Mouse (Mus musculus) embryonic stem cell, embryonic (primary cell): ENCODE results near the gene Anks1.
"Not testable (repeated sequence)": the region's sequence is repeated elsewhere in the genome, so short reads cannot be mapped to it uniquely, and the experiment has no call there.

Source experiments
- CTCF ChIA-PET, 4 experiments: fragments of 300-600 bp in 2 of 4; fragments of 350-600 bp in 2 of 4; sonication (Branson Sonifier 250); formaldehyde crosslinking; loops; one replicate each; lab custom pipeline; 2022; ENCODE audit warnings: inconsistent platforms in 2 of 4; lab: Charles Lee
- POLR2A ChIA-PET, 4 experiments: fragments of 300-600 bp in 2 of 4; fragments of 350-600 bp in 2 of 4; sonication (Branson Sonifier 250); formaldehyde crosslinking; loops; one replicate each; lab custom pipeline; 2022; ENCODE audit warnings: antibody characterized with exemption in 4 of 4, inconsistent platforms in 1 of 4; lab: Charles Lee

The Anks1 gene

DNA sequence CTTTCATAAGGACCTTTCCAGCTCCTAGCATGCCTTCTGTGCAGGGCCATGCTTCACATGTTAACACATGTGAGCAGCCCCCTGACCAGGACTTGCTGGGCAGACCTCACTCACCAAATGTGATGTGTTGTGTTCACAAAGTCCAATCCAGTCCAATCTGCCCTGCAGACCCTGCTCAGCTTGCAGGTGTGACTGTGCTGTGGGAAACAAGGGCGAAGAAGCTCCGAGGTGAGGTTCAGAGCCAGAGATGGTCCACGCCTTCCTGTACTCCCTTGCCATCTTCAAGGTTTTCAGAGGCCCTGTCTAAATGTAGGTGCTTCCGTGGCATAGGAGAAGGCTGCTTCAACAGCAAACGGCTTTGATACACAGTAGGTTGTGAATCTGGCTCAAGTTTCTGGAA, 59.8 kb downstream of the Anks1 start:
- CTCF ChIA-PET = interaction anchor here (0.6 to 2.0 kb wide), 21 partner anchors 9 to 105 kb away, joined by 3 to 9 read pairs (median 4); partner anchors contain the start of genes Anks1 (in 1 of the 4) and Taf11 (in 1 of the 4)
- POLR2A ChIA-PET = interaction anchor here in 2 of 4 experiments (0.6 to 1.6 kb wide), 13 partner anchors 8 to 60 kb away, joined by 3 to 6 read pairs (median 3); partner anchors contain the start of genes Anks1 (in 1 of the 2) and Taf11 (in 1 of the 2)

DNA sequence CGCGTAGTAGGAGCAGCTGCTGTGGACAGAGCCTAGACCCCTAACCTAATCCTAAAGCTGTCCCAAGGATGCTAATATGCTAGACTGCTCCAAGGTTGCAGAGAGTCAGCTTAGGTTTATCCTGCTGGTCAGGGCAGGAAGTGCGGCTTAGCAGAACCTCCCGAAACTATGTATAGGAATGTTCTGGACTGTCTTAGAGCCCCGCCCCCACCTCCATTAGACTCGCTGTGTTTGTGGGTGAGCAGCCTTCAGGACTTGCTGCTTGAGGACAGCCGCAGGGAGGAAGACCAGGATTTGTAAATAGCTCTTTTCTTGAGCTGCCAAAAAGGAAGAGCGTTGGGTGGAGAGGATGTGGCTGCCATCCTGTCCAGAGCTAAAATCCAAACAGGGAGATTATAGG, 60.3 kb downstream of the Anks1 start:
- POLR2A ChIA-PET = interaction anchor here in 3 of 4 experiments (0.5 to 1.7 kb wide), 17 partner anchors 8 to 293 kb away, joined by 3 to 6 read pairs (median 3); partner anchors contain the start of genes Anks1 (in 1 of the 3), Taf11 (in 1 of the 3) and Uhrf1bp1 (in 1 of the 3)
- CTCF ChIA-PET = interaction anchor here (0.6 to 2.0 kb wide), 27 partner anchors 9 to 818 kb away, joined by 3 to 9 read pairs (median 4); partner anchors contain the start of genes Anks1 (in 1 of the 4) and Taf11 (in 1 of the 4)

DNA sequence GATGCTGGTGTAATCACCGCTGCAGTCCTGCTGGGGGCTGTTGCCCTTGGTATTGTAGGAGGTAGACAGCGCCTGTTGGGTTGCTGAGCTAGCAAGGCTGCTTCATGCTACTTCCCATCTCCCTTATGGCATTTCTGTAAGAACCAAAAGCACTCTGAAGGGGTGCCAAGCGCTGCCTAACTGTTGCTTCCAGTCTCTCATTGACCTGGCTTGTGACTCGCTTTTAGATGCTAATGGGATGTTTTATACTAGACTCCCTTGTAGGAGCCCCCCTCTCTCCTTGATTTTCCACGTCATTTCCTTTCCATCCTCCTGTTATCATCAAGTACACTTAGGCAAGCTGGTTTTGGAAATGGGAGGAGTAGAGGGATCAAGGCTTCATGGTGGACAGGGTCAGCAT, 60.8 kb downstream of the Anks1 start:
- POLR2A ChIA-PET = interaction anchor here in 3 of 4 experiments (0.5 to 1.7 kb wide), 14 partner anchors 9 to 294 kb away, joined by 3 to 6 read pairs (median 3); partner anchors contain the start of gene Uhrf1bp1 (in 1 of the 3)
- CTCF ChIA-PET = interaction anchor here (0.6 to 2.0 kb wide), 24 partner anchors 9 to 818 kb away, joined by 3 to 9 read pairs (median 4); partner anchors contain the start of genes Anks1 (in 1 of the 4) and Taf11 (in 1 of the 4)

DNA sequence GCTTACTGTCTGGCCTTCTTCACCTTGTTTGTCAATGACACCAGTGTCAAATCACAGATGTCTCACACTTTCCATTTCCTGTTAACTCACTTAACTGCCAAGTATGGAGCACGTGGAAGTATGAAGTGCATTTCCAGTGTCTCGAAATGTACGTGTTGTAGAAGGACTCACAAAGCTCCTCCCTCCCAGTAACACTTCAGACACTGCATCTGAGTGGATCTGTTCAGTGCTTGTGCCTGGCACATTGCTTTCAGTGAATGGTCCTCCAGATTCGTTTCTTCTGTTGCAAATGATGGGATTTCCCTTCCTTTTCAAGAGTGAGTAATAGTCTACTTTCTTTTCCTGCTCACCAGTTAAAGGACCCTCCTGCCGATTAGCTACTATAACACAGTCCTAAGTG, 61.2 kb downstream of the Anks1 start:
- ChIA-PET CTCF (interaction anchor here in 3 of 4 experiments (1.0 to 2.0 kb wide), 9 partner anchors 9 to 103 kb away, joined by 3 to 9 read pairs (median 4); no protein-coding TSS in a partner anchor), POLR2A (interaction anchor here in 3 of 4 experiments (0.8 to 1.7 kb wide), 7 partner anchors 10 to 114 kb away, joined by 3 to 6 read pairs (median 3); partner anchors contain the start of gene Uhrf1bp1 (in 1 of the 3))

DNA sequence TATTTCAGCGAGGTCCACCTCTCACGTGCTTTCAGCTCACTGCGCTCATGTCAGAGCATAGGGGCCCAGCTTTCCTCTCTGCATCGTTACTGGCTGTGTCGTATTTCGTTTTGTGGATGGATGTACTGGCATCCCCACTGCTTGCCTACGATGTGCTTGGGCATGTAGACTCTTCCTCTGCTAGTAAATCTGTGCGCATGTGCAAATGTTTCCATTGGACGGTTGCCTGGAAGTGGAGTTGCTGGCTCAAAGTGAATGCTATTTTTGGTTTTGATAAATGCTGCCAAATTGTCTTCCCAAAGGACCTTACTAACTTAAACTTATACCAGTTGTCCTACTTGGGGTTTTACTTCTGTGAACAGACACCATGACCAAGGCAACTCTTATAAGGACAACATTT, 62.4 kb downstream of the Anks1 start:
- ChIA-PET CTCF (no interaction called here), POLR2A (interaction anchor here in 2 of 4 experiments (0.6 to 1.3 kb wide), 4 partner anchors 9 to 49 kb away, joined by 3 to 4 read pairs (median 3); no protein-coding TSS in a partner anchor)

DNA sequence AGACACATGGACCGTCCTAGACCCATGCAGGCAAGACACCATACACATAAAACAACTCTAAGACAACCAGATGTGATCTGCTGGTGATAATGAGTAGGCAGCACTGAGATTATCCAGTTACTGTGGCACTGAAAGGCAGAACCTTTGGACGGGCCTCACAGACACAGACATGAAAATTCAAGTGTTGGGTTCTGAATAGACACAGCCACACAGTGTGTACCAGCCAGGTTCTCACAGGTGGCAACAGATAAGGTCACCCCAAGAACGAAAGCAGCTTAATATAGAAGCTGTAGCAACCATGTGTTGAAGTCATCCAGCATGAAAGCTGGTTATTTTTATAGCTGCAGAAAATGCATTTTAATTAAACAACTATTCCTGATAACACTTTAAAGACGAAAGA, 64.2 kb downstream of the Anks1 start:
- ChIA-PET CTCF (interaction anchor here in 2 of 4 experiments (0.6 kb wide), 2 partner anchors 75 to 144 kb away, joined by 3 to 4 read pairs; no protein-coding TSS in a partner anchor), POLR2A (no interaction called here)

DNA sequence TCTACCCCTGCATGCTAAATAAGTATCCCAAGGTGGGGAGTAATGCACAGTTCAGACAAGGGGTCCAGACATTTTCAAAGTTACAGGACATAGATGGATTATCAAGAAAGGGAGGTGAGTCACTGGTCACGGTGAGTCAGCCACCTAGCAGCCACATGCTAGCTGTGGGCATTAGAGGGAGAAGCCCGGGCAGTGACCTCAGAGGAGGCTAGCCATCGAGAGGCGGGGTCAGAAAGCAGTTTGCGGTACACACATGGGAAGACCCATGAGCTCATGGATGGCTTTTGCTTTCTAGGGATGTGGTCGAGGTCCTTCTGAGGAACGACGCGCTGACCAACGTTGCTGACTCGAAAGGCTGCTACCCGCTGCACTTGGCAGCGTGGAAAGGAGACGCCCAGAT, 67.2 kb downstream of the Anks1 start:
- ChIA-PET POLR2A (interaction anchor here in 2 of 4 experiments (0.6 to 1.5 kb wide), 4 partner anchors 9 to 92 kb away, joined by 3 to 7 read pairs (median 3); no protein-coding TSS in a partner anchor), CTCF (no interaction called here)

DNA sequence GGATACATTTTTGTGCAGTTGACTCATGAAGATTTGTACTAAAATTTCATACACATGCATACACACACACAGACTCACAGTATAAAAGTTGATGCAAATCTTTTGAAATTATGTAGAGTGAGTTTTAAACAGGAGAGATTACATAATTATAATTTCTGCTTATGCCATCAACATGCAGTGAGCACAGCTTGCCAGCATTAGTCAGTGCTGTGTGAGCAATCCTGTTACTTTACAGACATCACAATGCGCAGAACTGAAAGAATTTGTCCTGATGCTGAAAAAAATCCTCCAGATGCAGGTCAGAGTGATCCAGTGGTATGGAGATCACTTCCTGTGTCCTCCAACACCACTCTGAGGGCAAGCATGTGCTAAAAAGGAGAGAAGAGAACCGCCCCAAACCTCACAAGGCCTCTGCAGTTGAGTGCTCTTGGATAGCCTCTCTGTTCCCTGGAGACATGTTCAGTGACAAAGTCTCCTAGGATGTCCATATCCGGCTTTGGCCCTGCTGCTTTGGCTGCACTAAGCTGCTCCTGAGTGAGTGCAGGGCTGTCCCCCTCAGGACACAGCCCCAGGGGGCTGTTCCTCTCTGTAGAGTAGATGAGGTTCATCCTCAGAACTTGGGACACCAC, 68.0 kb downstream of the Anks1 start:
- ChIA-PET CTCF (interaction anchor here in 1 of 4 experiments (1.4 kb wide), 1 partner anchor 72 kb away, joined by 4 read pairs; no protein-coding TSS in a partner anchor), POLR2A (interaction anchor here in 3 of 4 experiments (0.5 to 1.3 kb wide), 4 partner anchors 8 to 96 kb away, joined by 3 to 6 read pairs (median 3); no protein-coding TSS in a partner anchor)

DNA sequence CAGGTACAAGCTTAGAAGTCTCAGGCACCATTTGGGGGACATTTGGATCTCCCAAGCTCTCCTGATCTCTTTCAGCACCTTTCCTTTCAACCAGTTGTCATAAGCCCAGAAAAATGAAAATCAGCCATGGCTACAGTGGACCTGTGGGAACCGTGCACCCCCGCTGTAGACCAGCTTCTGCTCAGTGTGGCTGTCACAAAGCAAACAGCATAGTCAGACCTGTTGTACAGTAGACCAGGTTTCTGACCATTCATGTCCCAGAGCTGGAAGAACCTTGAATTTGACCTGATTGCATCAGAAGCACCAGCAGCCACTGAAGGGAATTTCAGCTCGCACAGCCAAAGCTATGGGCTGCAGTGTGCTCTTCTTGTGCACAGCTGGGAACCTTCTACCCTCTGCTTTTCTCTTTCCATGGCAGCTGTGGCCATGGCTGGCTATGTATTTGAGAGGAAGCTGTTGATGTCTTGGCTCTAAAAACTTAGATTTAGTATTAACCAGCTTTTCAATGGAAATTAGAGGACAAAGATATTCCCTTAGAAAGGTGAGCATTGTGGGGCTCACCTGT, 71.4 kb downstream of the Anks1 start:
- CTCF ChIA-PET = interaction anchor here in 2 of 4 experiments (0.8 to 1.0 kb wide), 2 partner anchors 33 to 68 kb away, joined by 3 read pairs; no protein-coding TSS in a partner anchor
- POLR2A ChIA-PET = interaction anchor here in 3 of 4 experiments (0.6 to 1.6 kb wide), 6 partner anchors 9 to 424 kb away, joined by 3 read pairs; partner anchors contain the start of gene Hmga1 (in 1 of the 3)

DNA sequence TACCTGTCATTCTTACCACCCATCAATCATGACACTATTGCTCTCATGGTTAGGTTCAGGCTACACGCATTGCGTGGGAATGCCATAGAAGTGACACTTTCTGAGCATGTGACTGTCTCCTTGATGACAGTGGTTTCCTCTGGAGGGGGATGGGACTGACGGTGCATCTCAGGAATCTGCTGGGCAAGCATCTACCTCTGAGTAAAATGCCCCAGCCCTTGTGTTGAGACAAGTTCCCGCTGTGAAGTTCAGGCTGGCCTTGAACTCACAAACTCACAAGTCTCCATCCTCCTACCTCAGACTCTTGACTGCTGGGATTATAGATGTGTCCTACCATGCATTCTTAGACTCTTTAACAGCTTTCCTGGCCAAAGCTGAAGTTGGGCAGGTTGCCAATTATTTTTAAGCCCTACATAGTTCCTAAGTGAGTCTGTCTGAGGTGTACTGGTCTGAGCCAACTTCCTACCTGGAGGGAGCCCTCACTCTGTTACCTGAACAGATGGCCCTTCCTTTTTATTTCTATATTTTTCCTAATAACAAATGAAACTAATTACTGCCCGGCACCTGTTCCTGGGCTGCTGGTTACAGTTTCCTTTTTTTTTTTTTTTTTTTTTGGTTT, 72.5 kb downstream of the Anks1 start:
- ChIA-PET CTCF (interaction anchor here in 1 of 4 experiments (1.0 kb wide), 1 partner anchor 32 kb away, joined by 3 read pairs; no protein-coding TSS in a partner anchor), POLR2A (interaction anchor here in 1 of 4 experiments (1.6 kb wide), 1 partner anchor 128 kb away, joined by 3 read pairs; no protein-coding TSS in a partner anchor)

DNA sequence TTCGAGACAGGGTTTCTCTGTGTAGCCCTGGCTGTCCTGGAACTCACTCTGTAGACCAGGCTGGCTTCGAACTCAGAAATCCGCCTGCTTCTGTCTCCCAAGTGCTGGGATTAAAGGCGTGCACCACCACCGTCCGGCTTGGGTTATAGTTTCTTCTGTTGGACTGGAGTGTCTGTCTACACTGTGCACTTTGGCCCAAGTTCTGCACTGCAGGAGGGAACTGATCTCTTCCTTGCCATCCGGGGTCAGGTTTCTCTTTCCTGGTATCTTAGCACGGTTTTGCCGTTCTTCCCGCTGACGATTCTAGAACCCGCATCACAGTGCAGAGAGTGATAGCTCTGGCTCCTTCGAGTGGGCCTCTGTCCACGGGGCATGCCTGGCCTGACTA, 73.0 kb downstream of the Anks1 start:
- CTCF ChIA-PET = interaction anchor here in 2 of 4 experiments (0.6 to 1.1 kb wide), 2 partner anchors 80 to 103 kb away, joined by 3 read pairs; no protein-coding TSS in a partner anchor
- POLR2A ChIA-PET = not testable (repeated sequence)

DNA sequence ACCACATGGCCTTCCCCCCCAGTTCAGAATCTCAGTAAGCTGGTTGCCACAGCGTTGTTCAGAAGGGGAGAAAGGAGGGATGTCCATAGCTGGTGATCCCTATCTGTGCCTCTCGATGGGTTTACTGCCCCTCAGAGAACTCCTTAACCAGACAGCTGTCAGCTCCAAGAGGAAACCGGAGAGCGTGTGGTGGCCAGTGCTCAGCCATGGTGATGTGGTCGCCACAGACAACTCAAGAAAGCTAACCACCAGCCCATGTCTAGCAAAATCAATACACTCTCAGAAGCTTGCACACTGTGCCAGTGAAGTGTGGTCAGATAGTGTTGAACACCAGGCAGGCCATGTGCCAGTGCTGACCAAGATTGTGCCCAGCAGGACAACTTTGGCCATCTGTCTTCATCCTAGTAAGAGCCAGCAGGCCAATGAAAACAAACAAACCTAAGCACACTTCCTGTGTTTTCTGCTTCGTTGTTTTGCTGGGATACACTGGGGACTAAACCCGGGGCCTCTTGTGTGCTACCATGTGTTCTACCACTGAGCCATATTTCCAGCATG, 73.7 kb downstream of the Anks1 start:
- ChIA-PET CTCF (interaction anchor here in 3 of 4 experiments (0.6 to 1.1 kb wide), 4 partner anchors 78 to 105 kb away, joined by 3 to 4 read pairs (median 3); no protein-coding TSS in a partner anchor), POLR2A (no interaction called here)

DNA sequence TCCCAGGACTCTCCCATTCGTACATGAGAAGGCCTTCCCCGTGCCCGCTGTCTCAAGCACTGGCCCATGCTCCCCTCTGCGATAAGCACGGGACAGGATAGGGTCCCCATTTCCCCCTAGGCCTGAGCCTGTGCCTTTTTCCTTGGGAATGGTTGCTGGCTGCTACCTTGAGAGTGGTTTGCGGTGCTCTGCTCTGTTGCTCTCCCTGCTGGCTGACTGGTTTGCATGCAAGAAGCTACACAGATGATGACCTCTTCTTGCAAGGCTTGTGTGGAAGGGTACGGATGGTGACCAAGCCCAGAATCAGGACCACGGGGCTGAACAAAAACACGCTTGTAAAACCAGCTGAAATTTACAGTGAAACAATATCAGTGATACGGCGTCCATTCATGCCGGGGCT, 75.3 kb downstream of the Anks1 start:
- POLR2A ChIA-PET = interaction anchor here in 3 of 4 experiments (0.8 to 3.1 kb wide), 8 partner anchors 10 to 95 kb away, joined by 3 to 15 read pairs (median 3); partner anchors contain the start of gene Tcp11 (in 1 of the 3)
- CTCF ChIA-PET = interaction anchor here in 3 of 4 experiments (0.6 to 3.5 kb wide), 11 partner anchors 15 to 242 kb away, joined by 3 to 19 read pairs (median 4); no protein-coding TSS in a partner anchor

DNA sequence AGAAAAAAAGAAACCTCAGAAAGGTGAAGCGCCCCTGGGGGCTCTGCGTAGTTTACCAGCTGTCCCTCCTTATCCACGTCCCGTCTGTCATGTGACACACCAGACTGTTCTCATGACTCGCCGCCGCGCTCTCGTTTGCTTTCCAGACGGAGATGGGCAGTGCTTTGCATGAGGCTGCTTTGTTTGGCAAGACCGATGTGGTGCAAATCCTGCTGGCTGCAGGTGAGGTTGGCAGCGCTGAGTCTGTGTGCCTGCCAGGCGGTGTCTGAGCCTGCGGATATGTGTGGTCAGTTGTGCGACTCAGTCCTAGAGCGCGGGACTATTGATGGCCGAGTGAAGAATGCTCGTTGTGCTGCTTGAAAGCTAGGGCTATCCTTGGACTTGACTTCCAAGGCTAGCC, 77.0 kb downstream of the Anks1 start:
- POLR2A ChIA-PET = interaction anchor here in 3 of 4 experiments (0.6 to 3.1 kb wide), 13 partner anchors 9 to 164 kb away, joined by 3 to 15 read pairs (median 3); partner anchors contain the start of gene Anks1 (in 1 of the 3)
- CTCF ChIA-PET = interaction anchor here in 3 of 4 experiments (1.1 to 3.5 kb wide), 7 partner anchors 8 to 75 kb away, joined by 3 to 19 read pairs (median 5); no protein-coding TSS in a partner anchor

DNA sequence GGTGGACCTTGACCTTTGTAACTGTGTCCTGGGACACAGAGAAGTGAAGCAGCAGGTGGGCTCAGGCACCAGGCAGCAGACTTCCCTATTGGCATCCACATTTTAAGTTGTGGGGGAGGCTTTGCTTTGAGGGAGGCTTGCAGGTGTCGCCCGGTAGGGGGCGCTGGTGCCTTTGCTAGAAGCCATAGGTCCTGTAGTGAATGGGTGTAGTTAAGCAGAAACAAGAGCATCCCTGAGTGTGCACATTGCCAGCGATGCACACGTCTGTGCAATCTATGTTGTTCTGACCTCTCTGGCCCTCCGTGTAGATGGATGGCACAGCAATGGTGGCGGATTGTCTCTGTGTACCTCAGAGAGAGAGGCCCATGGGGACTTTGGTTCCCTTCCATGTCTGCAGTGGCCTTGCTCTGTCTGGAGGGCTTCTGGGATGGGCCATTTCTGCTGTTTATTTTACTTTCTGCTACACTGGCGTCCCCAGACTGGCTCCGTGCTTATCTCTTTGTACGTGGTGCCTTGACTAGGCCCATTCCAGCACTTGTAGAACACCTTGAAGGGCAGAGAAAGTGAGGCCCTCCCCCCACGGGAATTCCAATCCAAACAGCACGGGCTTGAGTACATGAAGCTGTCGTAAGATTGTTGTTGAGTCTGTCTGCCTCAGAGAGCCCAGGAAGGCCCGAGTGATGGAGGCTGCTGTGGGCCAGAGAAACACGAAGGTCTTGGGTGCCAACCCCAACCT, 80.9 kb downstream of the Anks1 start:
- ChIA-PET CTCF (interaction anchor here (0.5 to 2.0 kb wide), 6 partner anchors 12 to 1424 kb away, joined by 3 to 8 read pairs (median 4); no protein-coding TSS in a partner anchor), POLR2A (interaction anchor here in 1 of 4 experiments (0.8 to 1.4 kb wide), 2 partner anchors 69 to 81 kb away, joined by 3 read pairs; no protein-coding TSS in a partner anchor)
